Mouse (Mus musculus) midbrain, embryonic 15.5 days (tissue): ENCODE data around the gene Olfr615. TPM values are rescaled to one million over a fixed set of nuclear protein-coding genes. Genes with fewer than 3 reads are reported as not detected.
"Not testable (repeated sequence)": the region's sequence is repeated elsewhere in the genome, so short reads cannot be mapped to it uniquely, and the experiment has no call there.

ENCODE experiments used
- ATAC-seq: fragments of 200-750 bp; cut with Nextera tagmentation; replicated peaks from 2 replicates; pipeline ENCODE4 v1.8.0; 2017; ENCODE audit warnings: moderate TSS enrichment
- H3K27ac ChIP-seq: fragments of 300-500 bp; sonication (generic); 2 replicates; pipeline ENCODE4 v1.5.1; 2015; ENCODE audit warnings: mild to moderate bottlenecking, inconsistent platforms
- H3K27me3 ChIP-seq: fragments of 300-500 bp; sonication (generic); replicated peaks from 2 replicates; pipeline ENCODE4 v1.6.1; 2015; ENCODE audit warnings: inconsistent platforms
- H3K36me3 ChIP-seq: fragments of 300-500 bp; sonication (generic); replicated peaks from 2 replicates; pipeline ENCODE4 v1.6.1; 2015; ENCODE audit warnings: inconsistent platforms
- H3K4me1 ChIP-seq: fragments of 300-500 bp; sonication (generic); 2 replicates; pipeline ENCODE4 v1.6.1; 2015; ENCODE audit warnings: inconsistent platforms
- H3K4me2 ChIP-seq: fragments of 300-500 bp; sonication (generic); 2 replicates; pipeline ENCODE4 v1.6.1; 2015; ENCODE audit warnings: inconsistent platforms, mild to moderate bottlenecking, moderate library complexity
- H3K4me3 ChIP-seq: fragments of 300-500 bp; sonication (generic); 2 replicates; pipeline ENCODE4 v1.5.1; 2015; ENCODE audit warnings: mild to moderate bottlenecking, inconsistent platforms
- H3K9ac ChIP-seq: fragments of 300-500 bp; sonication (generic); 2 replicates; pipeline ENCODE4 v1.6.1; 2015; ENCODE audit warnings: mild to moderate bottlenecking, inconsistent platforms
- H3K9me3 ChIP-seq: fragments of 300-500 bp; sonication (generic); 2 replicates; pipeline ENCODE4 v1.6.1; 2016; ENCODE audit warnings: inconsistent platforms
- WGBS: fragments of 180-500 bp; shearing (Covaris S2); methylation state at CpG from one replicate; pipeline ENCODE4 v1.1.7; 2015; ENCODE audit warnings: mixed read lengths; 5-methylcytosine and 5-hydroxymethylcytosine counted together
- polyA plus RNA-seq: library from polyadenylated mRNA; unstranded; fragments of >200 nt; fragmentation: Nextera tagmentation; extraction: Ambion mirVana; gene quantifications from 2 replicates; pipeline ENCODE4 v1.2.1, GENCODE M21; 2015

Gene Olfr615
- polyA plus RNA-seq, result not detected in 2 replicates

- no peak within 1 kb of the TSS for H3K4me3 ChIP-seq
- H3K9me3 ChIP-seq, result no peaks in the 10 kb centered on the region
- no peak within 1 kb of the TSS for H3K4me2 ChIP-seq
- H3K4me1 ChIP-seq, result no peaks in the 10 kb centered on the region
- H3K27me3 ChIP-seq, result no peaks in the 10 kb centered on the region
- H3K36me3 ChIP-seq, result no peaks in the 10 kb centered on the region
- WGBS, result 86% methylated on average over 2 of the region's 2 CpGs
- H3K9ac ChIP-seq, result no peak within 1 kb of the TSS
- H3K27ac ChIP-seq, result no peak within 1 kb of the TSS
- no peak for ATAC-seq
These were observed at the start of gene Olfr615 for GRCm38 (mm10) chr7:103555779-103556178. Gene Olfr615, plus strand, starts transcription at chr7:103556079.

GRCm38 (mm10) chr7:103512022-103512421 is 43.9 kb upstream of the Olfr615 start, which contains the start of gene Olfr610:
Gene Olfr610, minus strand, starts transcription at chr7:103512122.
- ATAC-seq, result no peak
- Histone ChIP-seq H3K9me3 (no peaks in the 10 kb centered on the region), H3K27me3 (no peaks in the 10 kb centered on the region), H3K4me3 (no peak within 1 kb of the TSS), H3K27ac (no peak within 1 kb of the TSS), H3K4me2 (no peak within 1 kb of the TSS), H3K9ac (no peak within 1 kb of the TSS), H3K36me3 (no peaks in the 10 kb centered on the region), H3K4me1 (no peaks in the 10 kb centered on the region)
- 89% methylated on average over 2 of the region's 2 CpGs for WGBS

- H3K4me3 ChIP-seq, H3K4me1 ChIP-seq, H3K36me3 ChIP-seq, H3K4me2 ChIP-seq, H3K27ac ChIP-seq, H3K9ac ChIP-seq, ATAC-seq, H3K27me3 ChIP-seq, H3K9me3 ChIP-seq: not testable (repeated sequence)
- WGBS, result 52% methylated on average over 1 of the region's 1 CpGs
These were observed 35.1 kb upstream of the Olfr615 start, which contains the start of gene Olfr611 for GRCm38 (mm10) chr7:103520746-103521145. Gene Olfr611, minus strand, starts transcription at chr7:103520846.

- H3K9me3 ChIP-seq, H3K27me3 ChIP-seq, ATAC-seq, H3K4me3 ChIP-seq, H3K36me3 ChIP-seq, H3K4me2 ChIP-seq, H3K4me1 ChIP-seq, H3K27ac ChIP-seq, H3K9ac ChIP-seq: not testable (repeated sequence)
- 84% methylated on average over 2 of the region's 2 CpGs for WGBS
These were observed 13.3 kb upstream of the Olfr615 start, which contains the start of gene Olfr612 for GRCm38 (mm10) chr7:103542617-103543016. Gene Olfr612, minus strand, starts transcription at chr7:103542717.

- Histone ChIP-seq H3K4me2 (no peak within 1 kb of the TSS), H3K4me3 (no peak within 1 kb of the TSS), H3K4me1 (no peaks in the 10 kb centered on the region), H3K27ac (no peak within 1 kb of the TSS), H3K27me3 (no peaks in the 10 kb centered on the region), H3K9me3 (no peaks in the 10 kb centered on the region), H3K36me3 (no peaks in the 10 kb centered on the region), H3K9ac (no peak within 1 kb of the TSS)
- ATAC-seq, result no peak
- WGBS, result 81% methylated on average over 2 of the region's 2 CpGs
These were observed 8.1 kb upstream of the Olfr615 start, which contains the start of gene Olfr613 for GRCm38 (mm10) chr7:103547774-103548173. Gene Olfr613, plus strand, starts transcription at chr7:103548074.

GRCm38 (mm10) chr7:103569043-103569442 is 13.2 kb downstream of the Olfr615 start, which contains the start of gene Olfr616:
Gene Olfr616, minus strand, starts transcription at chr7:103569143.
- H3K27me3 ChIP-seq, result no peaks in the 10 kb centered on the region
- no peak within 1 kb of the TSS for H3K27ac ChIP-seq
- H3K4me3 ChIP-seq, result no peak within 1 kb of the TSS
- no peaks in the 10 kb centered on the region for H3K4me1 ChIP-seq
- ATAC-seq, result no peak
- no peaks in the 10 kb centered on the region for H3K9me3 ChIP-seq
- H3K4me2 ChIP-seq, result no peak within 1 kb of the TSS
- no peak within 1 kb of the TSS for H3K9ac ChIP-seq
- WGBS, result 77% methylated on average over 3 of the region's 3 CpGs
- no peaks in the 10 kb centered on the region for H3K36me3 ChIP-seq

- no peak within 1 kb of the TSS for H3K4me3 ChIP-seq
- no peak within 1 kb of the TSS for H3K4me2 ChIP-seq
These were observed 16.9 kb downstream of the Olfr615 start, which contains the start of gene Olfr617 for GRCm38 (mm10) chr7:103572761-103573160. Gene Olfr617, plus strand, starts transcription at chr7:103573061.

GRCm38 (mm10) chr7:103589803-103590202 is 33.9 kb downstream of the Olfr615 start, which contains the start of gene Olfr618:
Gene Olfr618, plus strand, starts transcription at chr7:103590103.
- Histone ChIP-seq H3K9me3 (no peaks in the 10 kb centered on the region), H3K36me3 (no peaks in the 10 kb centered on the region), H3K27me3 (no peaks in the 10 kb centered on the region), H3K9ac (no peak within 1 kb of the TSS), H3K27ac (no peak within 1 kb of the TSS), H3K4me1 (no peaks in the 10 kb centered on the region), H3K4me3 (no peak within 1 kb of the TSS), H3K4me2 (no peak within 1 kb of the TSS)
- WGBS, result 66% methylated on average over 2 of the region's 2 CpGs
- ATAC-seq, result no peak

More at GRCm38 (mm10) chr7:103572761-103573160, 16.9 kb downstream of the Olfr615 start, which contains the start of gene Olfr617:
- Histone ChIP-seq H3K9me3 (no peaks in the 10 kb centered on the region), H3K27ac (no peak within 1 kb of the TSS), H3K27me3 (no peaks in the 10 kb centered on the region), H3K4me1 (no peaks in the 10 kb centered on the region), H3K9ac (no peak within 1 kb of the TSS), H3K36me3 (no peaks in the 10 kb centered on the region)
- 90% methylated on average over 1 of the region's 1 CpGs for WGBS
- no peak for ATAC-seq

- Histone ChIP-seq H3K9ac (no peak within 1 kb of the TSS), H3K27ac (no peak within 1 kb of the TSS), H3K9me3 (no peaks in the 10 kb centered on the region), H3K27me3 (no peaks in the 10 kb centered on the region), H3K4me3 (no peak within 1 kb of the TSS), H3K4me2 (no peak within 1 kb of the TSS), H3K4me1 (no peaks in the 10 kb centered on the region), H3K36me3 (no peaks in the 10 kb centered on the region)
- no peak for ATAC-seq
These were observed 44.4 kb downstream of the Olfr615 start, which contains the start of gene Olfr619 for GRCm38 (mm10) chr7:103600275-103600674. Gene Olfr619, plus strand, starts transcription at chr7:103600575.

- 91% methylated on average over 2 of the region's 2 CpGs for WGBS
- no peaks in the 10 kb centered on the region for H3K27me3 ChIP-seq
- H3K4me2 ChIP-seq, result no peak overlapping the region
- ATAC-seq, result no peak
- no peak overlapping the region for H3K27ac ChIP-seq
- no peaks in the 10 kb centered on the region for H3K4me1 ChIP-seq
- no peaks in the 10 kb centered on the region for H3K9me3 ChIP-seq
- H3K36me3 ChIP-seq, result no peaks in the 10 kb centered on the region
- H3K9ac ChIP-seq, result no peak overlapping the region
- H3K4me3 ChIP-seq, result no peak overlapping the region
These were observed 51.5 kb downstream of the Olfr615 start for GRCm38 (mm10) chr7:103607425-103607824.

- Histone ChIP-seq H3K4me2 (no peak within 1 kb of the TSS), H3K36me3 (no peaks in the 10 kb centered on the region)
- 75% methylated on average over 2 of the region's 2 CpGs for WGBS
These were observed 56.6 kb downstream of the Olfr615 start, which contains the start of gene Olfr620 for GRCm38 (mm10) chr7:103612434-103612833. Gene Olfr620, minus strand, starts transcription at chr7:103612534.

More at GRCm38 (mm10) chr7:103612434-103612833, 56.6 kb downstream of the Olfr615 start, which contains the start of gene Olfr620:
- no peak for ATAC-seq
- Histone ChIP-seq H3K27ac (no peak within 1 kb of the TSS), H3K9ac (no peak within 1 kb of the TSS), H3K9me3 (no peaks in the 10 kb centered on the region), H3K4me1 (no peaks in the 10 kb centered on the region), H3K27me3 (no peaks in the 10 kb centered on the region), H3K4me3 (no peak within 1 kb of the TSS)
